Mouse (Mus musculus) T-cell, adult 66 days (primary cell): ENCODE data around the gene Prickle4. TPM values are rescaled to one million over a fixed set of nuclear protein-coding genes. Genes with fewer than 3 reads are reported as not detected.

Experiments
- total RNA-seq, 2 experiments: library from RNA; stranded (reverse); gene quantifications; 3 replicates in 1 of 2; 4 replicates in 1 of 2; pipeline ENCODE4 v1.2.4; 2023

Prickle4 gene
- under 1 TPM in 1 of 2 experiments, not detected in 1; 0.80 TPM for total RNA-seq

DNA sequence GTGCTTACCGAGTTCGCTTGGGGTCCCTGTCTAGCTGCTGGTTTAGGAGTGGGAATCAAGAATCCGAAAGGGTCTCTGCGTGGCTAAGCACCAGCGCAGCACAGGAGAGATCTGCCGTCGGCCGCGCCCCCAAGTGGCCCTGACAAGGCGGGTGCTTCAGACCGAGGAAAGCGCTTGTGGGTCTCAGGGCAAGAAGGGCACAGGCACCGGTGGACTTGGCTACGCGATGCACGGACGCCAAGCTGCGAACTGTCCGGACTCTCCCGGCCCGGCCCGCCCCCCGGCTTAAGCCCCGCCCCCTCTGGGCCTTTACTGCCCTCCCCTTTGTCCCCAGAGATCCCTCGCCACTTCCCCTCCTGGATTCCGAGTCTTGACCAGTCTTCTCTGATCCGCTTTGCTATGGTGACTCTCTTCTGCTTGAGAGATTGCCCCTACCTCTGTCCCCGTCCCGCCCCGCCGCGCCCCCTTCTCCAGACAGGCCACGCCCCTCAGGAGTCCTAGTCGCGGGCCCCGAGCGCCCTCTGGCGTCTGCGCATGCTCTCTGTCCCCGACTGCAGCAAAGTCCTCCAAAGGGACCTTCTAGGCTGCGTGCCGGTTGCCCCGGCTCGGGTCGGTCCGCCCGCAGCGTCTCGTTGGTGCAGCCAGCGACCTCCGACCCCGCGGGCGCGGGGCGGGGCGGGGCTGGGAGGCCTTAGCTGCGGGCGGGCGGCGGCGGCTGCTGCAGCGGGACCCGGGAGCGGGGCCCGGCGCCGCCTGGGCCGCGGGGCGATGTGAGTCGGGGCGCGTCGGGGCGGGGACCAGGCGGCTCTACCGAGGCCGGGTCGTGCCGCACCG lies at the start of gene Prickle4:
Gene Prickle4 (minus strand): TSS at position 234 of the 834 bp plus-strand sequence.

GRCm38 (mm10) chr17:47736856-47737255 lies 42.3 kb upstream of the Prickle4 start, which contains the start of gene Tfeb:
Gene Tfeb (plus strand): TSS chr17:47737030.

DNA sequence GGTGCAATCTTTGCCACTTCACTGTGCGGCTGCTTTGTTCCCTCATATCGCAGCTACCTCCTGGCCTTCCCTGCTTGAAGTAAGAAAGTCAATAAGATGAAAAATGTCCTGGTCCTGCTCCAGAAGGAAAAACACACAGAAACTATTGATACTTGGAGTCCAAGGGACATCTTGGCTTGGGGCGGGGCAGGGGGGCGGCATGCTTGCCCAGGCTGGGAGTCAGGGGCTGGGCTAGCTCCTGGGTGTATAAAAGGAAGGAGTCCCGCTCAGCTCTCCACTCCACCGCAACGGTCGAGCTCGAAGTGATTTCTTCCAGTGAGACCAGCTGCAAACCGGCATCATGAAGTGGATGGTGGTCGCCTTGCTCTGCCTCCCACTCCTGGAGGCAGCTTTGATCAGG lies 32.0 kb upstream of the Prickle4 start, which contains the start of gene Pgc:
Gene Pgc (plus strand): TSS at position 277 of the 400 bp plus-strand sequence.

GRCm38 (mm10) chr17:47694442-47694502 lies 264 bp downstream of the Prickle4 start, which contains the start of gene Gm21981:
Gene Gm21981 (minus strand): TSS chr17:47694455.

DNA sequence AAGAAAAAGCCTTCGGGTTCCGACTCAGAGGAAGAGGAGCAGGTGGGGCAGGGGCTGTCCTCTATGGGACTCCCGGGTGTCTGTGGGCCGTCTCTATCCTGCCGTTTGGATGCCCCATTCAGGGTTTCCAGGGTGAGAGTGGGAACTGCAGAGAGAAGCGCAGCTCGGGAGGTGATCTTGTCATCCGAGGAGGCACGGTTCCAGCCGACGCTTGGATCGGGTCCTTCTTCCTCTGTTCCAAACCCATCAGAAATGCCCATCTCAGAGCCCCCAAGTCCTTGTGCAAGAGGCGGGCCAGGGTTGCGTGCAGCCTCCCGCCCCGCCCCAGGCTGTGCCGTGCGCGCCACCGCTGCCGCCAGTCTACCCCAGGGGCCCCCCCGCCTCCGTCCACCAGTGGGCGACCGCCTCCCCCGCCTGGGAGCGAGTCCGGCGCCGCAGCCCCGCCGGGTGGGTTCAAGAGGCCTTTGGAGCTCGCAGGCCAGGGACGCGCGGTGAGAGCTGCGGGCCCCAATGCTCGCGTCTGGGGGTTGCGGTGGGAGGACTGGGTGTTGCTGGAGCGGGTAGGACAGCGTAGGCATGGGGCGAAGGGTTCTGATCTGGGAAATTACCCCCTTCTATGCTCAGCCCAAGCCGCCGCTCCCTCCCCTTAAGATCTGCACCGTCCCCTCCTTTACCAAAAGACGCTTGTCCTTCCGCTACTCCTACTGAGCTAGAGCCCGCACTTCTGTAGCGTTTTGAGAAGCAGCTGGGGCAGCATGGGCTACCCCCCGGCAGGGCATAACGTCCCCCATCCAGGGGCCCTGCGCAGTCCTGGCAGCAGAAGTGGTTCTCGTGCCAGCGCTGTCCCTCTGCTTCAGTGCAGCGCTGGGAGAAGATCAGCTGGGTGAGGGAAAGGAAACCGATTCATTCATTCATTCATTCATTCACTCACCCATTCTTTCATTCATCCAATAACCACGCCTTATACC lies 5.6 kb downstream of the Prickle4 start, which contains the start of gene Frs3:
Gene Frs3 (plus strand): TSS at position 423 of the 968 bp plus-strand sequence.

DNA sequence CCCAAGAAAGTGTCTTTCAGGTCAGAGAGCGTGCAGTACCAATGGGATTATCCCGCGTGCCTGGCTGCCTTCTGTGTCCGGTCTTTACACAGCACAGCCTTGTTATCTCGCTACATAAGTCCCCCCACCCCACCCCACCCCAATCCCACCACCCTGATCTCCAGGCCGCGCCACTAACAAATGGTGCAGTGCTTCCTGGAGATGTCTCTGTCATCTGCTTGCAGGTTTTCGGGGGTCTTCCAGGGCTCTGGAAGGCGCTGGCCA lies 6.3 kb downstream of the Prickle4 start, which contains the start of gene Tomm6:
Gene Tomm6 (minus strand): TSS at position 43 of the 264 bp plus-strand sequence.

Other genes with a start within 250 kb of the Prickle4 start
- 10 to 100 TPM; 68.2 to 80.5 TPM for gene Taf8, start 192.4 kb downstream of the Prickle4 start, total RNA-seq
- gene Ccnd3, start 189.7 kb downstream of the Prickle4 start, total RNA-seq = 100 to 1,000 TPM; 421 to 461 TPM
- gene Bysl, start 83.2 kb downstream of the Prickle4 start, total RNA-seq = 10 to 100 TPM; 15.2 to 15.8 TPM
- 10 to 100 TPM; 68.0 to 70.9 TPM for gene Med20, start 83.2 kb downstream of the Prickle4 start, total RNA-seq
- gene Gm20517, start 83.1 kb downstream of the Prickle4 start, total RNA-seq = 1 to 10 TPM; 3.6 to 4.6 TPM
- 1 to 10 TPM; 6.1 to 9.7 TPM for gene Usp49, start 64.0 kb downstream of the Prickle4 start, total RNA-seq
- 100 to 1,000 TPM; 123 to 146 TPM for gene Tomm6, start 6.3 kb downstream of the Prickle4 start, total RNA-seq
- 1 to 10 TPM; 1.6 to 3.8 TPM for gene Frs3, start 5.7 kb downstream of the Prickle4 start, total RNA-seq
- gene Gm21981, start 281 bp downstream of the Prickle4 start, total RNA-seq = not detected
- not detected for gene Pgc, start 32.1 kb upstream of the Prickle4 start, total RNA-seq
- gene Tfeb, start 42.3 kb upstream of the Prickle4 start, total RNA-seq = 10 to 100 TPM; 29.8 to 35.4 TPM
- not detected for gene Mdfi, start 140.0 kb upstream of the Prickle4 start, total RNA-seq
- gene Foxp4, start 229.9 kb upstream of the Prickle4 start, total RNA-seq = 10 to 100 TPM; 71.4 to 72.8 TPM